Mouse (Mus musculus) urinary bladder, postnatal 36 days (tissue): ENCODE data around the gene Npm1.
A peak's percentile ranks its signal among the peaks of the same experiment; 100 is the strongest.

Experiments used
- DNase-seq, 2 experiments: peaks; one replicate each; pipeline ENCODE4 v3.0.0; 2022; ENCODE audit warnings: low spot score in 2 of 2, mixed read lengths in 1 of 2

Gene Npm1

DNA sequence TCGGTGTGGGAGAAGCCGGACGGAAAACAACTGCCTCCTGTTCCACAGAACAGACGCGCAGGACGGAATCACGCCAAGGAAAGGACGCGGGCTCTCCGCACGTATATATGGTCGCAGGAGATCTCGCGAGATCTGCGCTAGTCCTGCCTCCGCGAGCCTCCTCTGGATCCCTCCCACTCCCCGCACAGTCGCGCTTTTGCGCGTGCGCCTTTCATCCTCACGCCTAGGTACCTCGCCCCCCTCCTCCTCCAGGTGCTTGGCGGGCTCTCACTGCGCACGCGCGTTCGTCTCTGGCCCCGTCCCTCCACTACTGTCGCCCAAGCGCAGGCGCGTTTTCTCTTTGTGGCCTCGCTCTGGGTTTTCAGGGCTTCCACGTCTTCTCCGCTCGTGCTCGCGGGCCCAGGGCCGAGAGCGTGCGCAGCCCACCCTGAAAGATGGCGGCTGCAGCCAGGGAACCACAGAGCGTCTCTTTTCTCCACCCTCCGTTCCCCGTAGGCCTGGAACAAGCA lies at the start of gene Npm1:
Npm1 (minus strand) TSS at position 209 of the 509 bp plus-strand sequence.
- DNase-seq: peak; percentile 98 to 99

DNA sequence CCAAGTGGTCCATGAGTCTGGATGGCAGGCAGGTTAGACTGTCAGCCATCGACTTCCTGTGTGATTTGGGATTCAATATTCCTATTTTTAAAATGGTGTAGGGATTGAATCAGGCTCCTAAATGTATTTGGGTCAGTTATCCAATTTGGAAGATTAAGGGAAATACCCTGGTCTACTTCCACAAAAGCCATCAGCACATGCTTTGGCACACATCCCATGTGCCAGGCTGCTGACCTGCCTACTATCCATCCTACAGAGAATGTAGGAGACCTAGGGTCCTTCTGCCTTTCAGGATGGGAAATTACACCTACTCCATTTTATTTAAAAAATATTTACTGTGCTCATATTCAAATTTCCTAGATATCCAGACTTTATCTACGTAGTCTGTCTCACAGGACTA lies 44.4 kb upstream of the Npm1 start:
- no peak for DNase-seq

DNA sequence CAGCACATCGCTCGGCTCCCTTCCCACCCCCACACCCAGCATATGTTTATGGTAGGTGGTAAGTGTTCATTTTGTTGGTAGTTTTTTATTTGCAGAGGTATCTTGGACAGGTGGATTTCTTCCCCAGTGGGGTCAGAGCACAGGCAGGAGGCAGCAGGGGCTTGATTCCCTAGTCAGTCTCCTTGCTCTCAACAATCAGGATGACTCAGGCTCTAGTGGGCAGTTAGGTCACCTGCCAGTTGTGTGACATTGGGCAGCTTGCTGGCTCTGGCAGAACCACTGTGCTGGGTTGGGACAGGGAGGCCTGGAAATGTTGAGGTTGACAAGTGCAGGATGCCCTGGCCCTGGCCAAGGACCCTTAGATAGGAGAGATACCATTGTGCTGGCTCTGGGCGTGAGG lies 42.0 kb upstream of the Npm1 start:
- no peak for DNase-seq

DNA sequence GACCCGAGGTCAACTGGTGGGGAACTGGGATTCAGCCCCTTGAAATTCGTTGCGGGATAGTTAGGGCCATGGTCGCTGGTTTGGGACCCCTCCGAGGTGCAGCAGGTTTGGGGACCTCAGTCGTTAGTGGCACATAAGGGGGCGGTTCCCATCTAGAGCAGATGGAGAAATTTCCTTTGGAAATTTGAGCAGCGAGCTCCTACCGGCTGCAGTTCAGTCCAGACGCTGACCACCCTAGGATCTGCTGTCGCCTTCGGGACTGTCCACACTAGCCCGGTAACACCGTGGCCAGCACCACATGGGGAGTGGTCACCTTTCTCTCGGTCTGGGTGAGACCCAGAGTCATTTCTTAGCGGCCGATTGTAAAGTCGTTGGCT lies 41.3 kb upstream of the Npm1 start:
- no peak for DNase-seq

DNA sequence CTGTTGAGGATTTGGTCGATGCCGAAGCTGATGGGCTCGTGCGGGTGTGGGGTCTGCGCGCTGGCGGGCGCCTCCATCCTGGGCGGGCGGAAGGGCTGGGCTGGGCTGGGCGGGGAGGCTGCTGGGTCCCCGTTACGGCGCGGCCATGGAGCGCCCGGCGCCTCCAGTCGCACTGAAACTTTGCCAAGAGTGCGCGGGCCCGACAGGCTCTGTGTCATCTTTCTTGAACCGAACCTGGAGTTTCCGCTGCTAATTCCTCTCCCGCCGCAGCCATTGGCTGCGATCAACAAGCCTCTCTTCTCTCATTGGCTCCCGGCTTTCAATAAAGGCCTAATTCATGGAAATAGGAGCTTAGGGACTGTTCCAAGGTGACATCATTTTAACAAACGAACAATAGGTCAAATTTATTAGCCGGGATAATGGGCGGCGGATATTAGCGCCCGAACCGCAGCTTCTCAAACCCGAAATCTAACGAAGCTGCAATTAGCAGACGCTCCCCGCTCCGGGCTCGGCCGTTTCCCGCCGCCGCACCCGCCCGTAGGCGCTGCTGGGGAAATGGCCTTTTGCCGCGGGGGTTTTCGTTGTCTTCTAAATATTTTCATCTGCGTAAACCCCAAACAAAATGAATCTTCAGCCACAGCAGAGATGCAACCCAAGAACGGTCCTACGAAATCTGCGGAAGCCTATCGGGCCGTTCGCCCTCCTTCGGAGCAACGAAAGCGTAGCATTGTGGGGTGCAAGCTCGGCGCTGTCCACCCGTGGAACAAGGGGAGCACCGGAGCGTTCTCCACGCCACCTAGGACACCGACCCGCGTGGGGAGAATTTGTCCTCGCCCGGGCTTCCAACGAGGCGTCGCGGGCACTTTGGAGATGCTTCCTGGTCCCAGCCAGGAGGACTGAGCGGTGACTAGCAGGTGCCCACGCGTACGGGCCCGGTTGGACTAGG lies 40.6 kb upstream of the Npm1 start, which contains the start of gene Tlx3:
Tlx3 (minus strand) TSS at position 207 of the 946 bp plus-strand sequence.
- DNase-seq: peak in 1 of 2 experiments; percentile 28

DNA sequence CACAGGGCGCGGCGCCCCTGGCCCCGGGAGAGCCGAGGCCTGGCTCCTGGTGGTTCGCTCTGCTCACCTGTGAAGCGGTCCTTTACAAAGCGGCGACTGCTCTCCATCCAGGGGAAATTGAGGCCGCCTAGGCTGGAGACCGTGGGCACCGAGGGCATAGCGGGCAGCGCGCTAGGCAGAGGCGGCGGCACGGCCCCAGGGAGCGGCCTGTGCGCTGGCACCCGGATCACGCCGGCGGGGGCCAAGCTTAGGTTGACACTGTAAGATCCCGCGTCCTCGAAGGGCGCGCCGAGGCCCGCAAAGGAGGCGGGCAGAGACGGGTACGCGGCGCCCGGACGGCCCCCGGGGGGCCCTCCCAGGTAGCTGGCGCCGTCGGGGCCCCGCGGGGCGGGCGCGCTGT lies 40.0 kb upstream of the Npm1 start:
- DNase-seq: no peak

DNA sequence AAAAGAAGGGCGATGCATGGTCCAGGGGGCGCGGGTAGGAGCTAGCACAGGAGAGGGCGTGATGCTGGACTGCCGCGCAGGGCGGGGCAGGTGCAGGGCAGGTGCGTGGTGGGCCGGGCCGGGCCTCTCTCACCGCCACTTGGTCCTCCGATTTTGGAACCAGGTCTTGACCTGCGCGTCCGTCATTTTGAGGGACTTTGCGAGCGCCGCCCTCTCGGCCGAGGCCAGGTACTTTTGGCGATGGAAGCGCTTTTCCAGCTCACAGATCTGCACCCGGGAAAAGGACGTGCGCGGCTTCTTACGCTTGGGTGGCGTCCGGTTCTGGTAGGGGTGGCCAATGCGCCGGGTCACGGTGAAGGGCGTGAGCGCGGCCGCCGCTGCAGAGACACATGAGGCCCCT lies 39.3 kb upstream of the Npm1 start:
- no peak for DNase-seq

DNA sequence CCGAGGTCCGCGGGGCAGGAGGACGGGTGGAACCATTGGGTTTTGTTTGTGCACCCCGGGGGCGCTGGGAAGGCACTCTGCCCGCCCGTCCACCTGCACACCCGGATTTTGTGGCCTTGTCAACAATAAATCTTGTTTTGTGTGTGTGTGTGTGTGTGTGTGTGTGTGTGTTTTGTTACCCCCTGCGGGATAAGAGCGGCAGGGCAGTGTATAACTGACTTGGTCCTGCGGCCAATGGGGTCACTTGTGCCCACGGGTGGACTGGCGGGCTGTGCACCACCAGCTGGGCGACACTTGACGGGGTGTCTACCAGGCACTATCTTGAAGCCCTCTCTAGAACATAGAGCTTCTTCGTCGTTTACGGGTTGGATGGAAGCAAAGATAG lies 38.6 kb upstream of the Npm1 start:
- no peak for DNase-seq

DNA sequence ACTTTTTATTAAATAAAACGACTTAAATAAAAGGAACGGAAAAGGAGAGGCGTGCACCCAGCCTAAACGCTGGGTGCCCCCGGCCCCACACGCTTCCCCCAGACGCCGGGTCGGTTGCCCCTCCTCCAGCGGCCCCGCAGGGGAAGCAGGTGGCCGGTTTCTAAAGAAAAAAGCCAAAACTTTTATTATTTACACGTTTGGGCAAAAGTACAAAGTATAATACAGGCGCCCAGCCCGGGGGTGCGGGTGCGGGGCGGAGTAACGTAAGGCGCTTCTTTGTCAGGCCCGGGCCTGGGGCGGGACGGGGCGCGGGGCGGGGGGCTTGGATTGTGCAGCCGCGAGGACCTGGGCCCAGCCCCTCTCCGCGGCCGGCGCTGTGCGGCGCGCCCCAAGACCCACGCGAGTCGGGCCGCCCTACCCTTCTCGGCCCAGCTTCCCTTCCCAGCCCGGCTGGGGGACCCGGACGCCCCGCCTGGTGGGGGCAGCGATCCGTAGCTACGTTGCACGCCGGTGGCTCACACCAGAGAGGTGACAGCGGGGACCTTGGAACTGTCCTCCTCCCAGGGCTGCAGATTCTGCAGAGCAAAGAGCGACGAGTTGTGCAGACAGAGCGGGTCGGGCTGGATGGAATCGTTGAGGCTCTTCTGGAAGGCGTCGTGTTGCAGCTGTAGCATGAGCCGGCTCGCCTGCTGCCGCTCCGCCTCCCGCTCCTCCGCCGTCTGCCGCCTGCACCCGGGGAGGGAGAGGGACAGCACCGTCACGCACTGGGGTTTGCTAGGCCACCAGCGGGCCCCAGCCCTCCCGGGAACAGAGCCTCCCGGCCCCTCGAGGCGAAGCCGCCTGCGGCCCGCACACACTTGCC lies 38.0 kb upstream of the Npm1 start:
- DNase-seq: peak in 1 of 2 experiments; percentile 13

DNA sequence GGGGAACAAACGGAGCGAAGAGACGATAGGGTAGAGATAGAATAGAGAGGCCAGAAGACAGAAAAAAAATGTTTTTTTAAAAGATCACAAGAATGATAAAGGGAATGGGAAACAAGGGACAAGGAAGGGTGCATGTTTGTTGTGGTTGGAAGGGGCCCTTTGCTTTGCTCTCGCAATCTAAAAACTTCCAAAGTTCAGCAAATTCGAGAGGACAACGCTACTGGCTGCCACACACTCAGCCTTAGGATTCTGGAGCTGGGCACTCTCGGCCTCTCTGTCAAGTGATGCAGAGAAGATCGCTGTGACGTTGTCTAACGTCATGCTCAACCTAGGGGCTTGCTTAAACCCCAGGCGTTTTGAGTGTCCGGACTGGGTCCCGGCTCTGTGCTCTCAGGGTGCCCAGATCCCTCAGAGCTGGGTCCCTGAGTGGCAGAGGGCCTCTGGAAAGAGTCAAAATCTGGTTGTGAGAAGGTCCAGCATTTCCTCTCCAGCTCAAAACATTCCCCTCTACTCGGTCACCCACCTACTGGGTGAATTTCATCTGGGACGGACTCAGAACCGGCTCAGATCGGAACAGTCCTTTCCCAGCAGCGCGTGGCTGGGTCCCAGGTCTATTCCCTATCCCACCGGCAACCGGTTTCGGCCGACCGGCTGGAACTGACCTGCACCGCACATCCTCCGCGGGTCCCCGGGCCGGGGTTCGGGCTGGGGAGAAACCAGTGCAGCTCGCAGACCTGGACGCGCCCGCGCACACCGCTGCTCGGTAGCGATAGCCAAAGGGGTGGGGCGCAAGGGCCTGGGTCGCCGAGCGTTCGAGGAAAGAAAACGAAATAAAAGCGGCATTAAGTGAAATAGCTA lies 37.1 kb upstream of the Npm1 start:
- DNase-seq: no peak

DNA sequence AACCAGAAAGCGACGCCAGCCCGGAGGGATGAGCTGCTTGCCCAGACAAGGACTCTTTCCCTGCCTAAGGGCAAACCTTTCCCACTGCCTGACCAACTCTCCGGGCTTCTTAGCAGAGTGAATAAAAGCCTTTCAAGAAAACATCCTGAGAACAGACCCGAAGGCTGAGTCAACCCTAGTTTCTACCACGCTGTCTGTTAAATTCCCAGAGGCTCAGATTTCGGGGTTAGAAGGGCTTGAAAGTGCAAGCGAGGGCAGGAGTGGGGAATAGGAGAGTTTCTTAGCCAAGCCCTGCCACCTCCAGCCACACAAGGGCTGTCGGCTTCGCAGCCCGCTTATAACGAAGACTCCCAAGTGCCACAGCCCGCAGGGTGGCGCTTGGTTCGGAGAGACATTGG lies 36.1 kb upstream of the Npm1 start:
- no peak for DNase-seq

DNA sequence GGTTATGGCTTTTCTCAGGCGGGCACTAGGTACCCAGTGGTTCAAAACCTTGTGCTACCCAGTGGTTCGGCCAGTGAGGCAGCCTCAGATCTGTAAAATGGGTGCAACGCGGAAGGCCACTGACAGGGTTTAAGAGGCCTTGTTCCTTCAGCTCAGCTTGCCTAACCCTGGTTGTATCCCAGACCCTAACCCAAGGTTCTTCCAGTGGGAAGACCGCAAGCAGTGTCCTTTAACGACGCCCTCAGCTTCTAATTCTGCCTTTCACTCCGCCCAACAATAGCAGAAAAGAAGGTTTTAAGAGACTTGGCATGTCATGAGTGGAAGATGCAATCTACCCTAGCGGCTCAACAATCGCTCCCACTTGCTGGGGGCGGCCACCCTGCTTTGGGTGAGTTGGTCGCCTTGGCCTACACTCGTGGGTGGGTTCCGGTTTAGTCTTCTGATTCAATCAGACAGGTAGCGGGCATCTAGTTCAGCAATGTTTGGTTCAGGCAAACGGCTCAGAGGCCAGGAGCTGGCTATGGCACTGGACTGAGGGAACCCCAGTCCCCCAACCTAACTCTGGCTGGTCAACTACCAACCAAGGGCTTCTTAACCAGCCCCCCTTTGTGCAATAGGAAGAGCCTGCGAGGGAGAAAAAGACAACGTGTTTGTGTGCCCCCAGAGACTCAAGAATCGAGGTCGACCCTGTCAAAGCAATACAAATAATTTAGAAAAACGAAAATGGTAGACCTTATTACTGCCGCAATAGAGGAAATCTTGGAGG lies 35.5 kb upstream of the Npm1 start:
- no peak for DNase-seq

DNA sequence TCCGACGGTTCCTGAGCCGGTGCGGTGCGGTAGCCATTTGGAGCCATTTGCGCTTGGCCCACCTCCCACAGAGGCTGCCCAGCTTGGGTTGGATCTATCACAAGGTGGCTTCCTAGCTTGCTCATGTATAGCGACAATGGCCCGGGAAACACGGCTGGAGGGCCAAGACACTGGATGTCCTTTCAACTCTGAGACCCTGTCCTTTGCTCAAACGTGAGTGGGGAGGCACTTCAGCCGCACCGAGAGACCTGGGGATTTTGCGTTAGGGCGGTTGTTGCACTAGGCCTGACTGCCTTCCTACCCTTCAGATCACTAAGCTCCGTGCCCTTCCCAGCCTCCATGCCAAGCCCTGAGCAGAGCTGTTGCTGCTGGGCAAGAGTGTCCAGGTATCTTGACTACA lies 34.7 kb upstream of the Npm1 start:
- DNase-seq: no peak

DNA sequence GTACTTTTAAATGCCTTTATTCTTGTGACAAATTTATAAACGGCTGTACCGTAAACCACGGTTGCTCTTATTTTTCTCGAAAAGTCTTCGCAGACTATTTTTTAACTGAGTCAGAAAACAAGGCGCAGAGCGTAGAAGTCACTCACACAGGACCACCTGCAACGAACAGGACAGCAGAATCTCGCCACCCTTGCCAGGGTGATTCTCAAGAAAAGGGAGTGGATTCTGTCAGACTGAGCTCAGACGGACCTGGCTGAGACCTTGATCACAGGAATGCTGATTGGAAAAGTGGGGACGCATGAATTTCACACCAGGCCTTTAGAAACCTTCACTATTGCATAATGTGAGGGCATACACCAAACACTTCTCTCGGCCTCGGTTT lies 34.1 kb upstream of the Npm1 start:
- no peak for DNase-seq

DNA sequence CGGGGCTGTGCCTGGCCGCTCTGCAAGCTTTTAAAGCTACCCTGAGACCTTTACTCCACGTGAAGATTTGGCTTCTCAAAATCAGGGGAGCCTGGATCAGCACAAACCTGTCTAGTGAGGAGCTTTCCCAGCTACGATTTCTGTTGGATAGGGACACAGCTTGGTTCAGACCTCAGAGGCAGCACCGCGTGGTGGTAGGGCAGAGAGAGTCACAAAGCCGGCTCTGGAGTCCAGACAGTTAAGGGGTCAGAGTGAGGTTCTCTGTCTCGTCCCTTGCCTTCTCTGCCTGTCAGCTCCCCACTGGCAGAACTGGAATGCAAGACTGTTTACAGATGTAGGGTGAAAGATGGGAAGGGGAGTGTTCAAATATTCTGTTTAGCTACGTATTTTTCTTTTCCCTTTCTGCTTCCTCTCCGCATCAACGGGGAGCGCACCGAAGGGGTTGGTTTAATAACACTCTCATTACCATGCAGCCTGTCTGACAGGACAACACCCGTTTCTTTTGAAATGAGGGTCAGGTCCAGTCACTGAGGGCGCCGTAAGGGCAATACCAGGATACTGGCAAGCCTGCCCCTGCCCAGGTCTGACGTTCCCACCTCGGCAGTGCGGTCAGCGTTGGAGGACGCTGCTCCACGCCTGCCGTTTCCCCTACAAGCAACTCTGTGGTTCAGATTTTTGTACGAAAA lies 33.6 kb upstream of the Npm1 start:
- no peak for DNase-seq

DNA sequence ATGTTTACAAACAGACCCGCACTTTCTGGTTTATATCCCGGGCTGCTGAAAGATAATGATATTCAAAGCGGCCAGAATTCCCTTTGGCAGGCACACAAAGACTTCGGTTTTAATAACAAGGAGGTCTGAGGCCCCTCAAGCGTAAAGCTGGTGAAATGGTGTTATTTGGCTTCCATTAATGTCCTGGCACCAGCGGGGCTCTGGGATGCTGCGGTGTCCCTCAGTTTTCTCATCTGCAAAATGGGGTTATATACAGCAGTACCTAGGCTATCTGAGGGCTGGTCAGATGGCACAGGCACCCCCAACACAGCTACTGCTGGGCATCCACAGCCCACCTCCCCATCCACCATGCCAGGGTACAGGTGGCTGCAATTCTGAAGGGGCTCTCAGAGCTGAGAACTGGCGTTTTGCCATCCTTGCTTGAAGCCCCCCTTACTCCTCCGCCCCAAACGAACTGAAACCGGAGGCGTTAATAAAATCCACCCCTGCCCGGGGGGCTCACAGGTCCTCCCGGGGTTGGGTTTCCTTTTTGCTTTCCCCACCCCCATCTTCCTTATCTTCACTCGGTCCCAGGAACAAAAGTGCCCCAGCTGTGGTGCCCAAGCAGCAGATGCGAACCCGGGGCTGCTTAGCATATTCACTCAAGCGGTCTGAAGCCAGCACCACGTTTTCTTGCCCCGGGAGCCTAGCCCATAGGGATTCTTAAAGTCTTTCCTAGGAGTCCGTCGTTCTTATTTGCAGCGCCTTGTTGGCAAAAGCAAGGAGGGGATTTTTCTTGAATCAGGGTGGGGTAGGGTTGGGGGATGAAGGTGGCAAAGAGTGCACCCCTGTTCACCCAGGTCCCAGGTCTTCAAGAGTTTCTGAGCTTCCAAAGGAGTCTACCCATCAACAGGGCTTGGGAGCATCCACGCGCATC lies 32.8 kb upstream of the Npm1 start:
- DNase-seq: no peak

DNA sequence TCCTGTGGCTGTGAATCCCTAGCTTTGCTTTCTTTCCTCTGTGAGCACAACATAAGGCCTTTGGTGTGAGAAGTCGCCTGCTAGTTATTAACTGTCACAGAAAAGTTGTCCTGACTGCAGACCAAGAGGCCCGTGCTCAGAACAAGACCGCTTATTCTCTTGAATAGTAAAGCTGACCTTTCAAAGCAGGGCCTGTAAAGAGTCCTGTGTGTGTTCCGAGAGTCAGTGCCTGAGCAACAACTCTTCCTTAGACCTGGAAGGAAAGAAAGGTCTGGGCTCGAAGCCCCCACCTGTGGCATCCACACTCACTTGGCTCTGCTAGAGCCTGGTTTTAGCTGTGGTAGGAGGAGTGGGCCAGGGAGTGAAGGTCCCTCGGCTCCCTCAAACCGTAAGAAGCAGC lies 32.1 kb upstream of the Npm1 start:
- DNase-seq: no peak

DNA sequence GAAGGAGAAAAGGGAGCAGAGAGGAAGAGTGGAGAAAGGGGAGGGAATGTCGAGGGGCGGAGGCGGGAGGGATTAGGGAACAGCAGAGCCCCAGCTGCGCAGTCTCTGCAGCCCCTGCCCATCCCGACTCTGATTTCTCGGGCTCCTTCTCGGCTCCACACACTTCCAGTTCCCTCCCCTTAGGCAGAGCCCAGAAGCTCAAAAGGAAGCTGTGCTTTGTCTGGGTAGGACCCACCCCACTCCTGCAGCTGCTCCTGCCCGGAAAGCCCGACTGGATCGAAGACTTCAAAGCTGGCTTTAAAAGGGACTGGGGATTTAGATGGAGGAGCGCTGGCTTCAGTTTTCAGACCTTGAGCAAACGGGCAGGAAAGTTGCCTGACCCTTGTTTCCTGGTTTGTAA lies 30.7 kb upstream of the Npm1 start:
- no peak for DNase-seq

DNA sequence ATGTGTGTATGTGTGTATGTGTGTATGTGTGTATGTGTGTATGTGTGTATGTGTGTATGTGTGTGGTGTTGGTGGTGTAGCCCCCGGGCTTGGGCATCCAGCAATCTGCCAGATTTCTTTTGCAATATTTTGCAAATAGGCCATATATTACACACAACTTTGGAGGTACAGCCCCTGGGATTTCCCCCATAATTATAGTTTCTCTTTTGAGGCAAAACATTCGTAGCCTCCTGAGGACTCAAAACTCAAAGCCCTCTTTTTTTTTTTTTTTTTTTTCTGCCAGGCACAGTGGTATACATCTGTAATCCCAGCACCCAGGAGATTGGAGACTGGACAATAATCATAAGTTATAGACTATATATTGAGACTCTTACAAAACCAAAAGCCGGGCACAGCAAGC lies 18.8 kb upstream of the Npm1 start:
- DNase-seq: no peak
